Mouse (Mus musculus) A20 (cell line): ENCODE data around the gene Ip6k1.
"Not testable (repeated sequence)": the region's sequence is repeated elsewhere in the genome, so short reads cannot be mapped to it uniquely, and the experiment has no call there.

Source experiments
- DNase-seq: peaks from one replicate; pipeline ENCODE4 v3.0.0-alpha.2; 2011; ENCODE audit warnings: low read depth, low spot score

Ip6k1 gene

GRCm38 (mm10) chr9:107982681-107983346 lies 19.5 kb upstream of the Ip6k1 start, which contains the start of gene Gm20661:
Gm20661 (plus strand) TSS chr9:107983058.
- no peak for DNase-seq

- DNase-seq, result no peak
Observed at GRCm38 (mm10) chr9:107983421-107983890, 18.8 kb upstream of the Ip6k1 start.

GRCm38 (mm10) chr9:107984052-107984753 lies 18.1 kb upstream of the Ip6k1 start:
- DNase-seq, result no peak

- no peak for DNase-seq
Observed at GRCm38 (mm10) chr9:107984754-107985055, 17.6 kb upstream of the Ip6k1 start.

- DNase-seq, result peak; percentile 93
Observed at GRCm38 (mm10) chr9:107985131-107986119, 16.9 kb upstream of the Ip6k1 start, which contains the start of gene Inka1. Inka1 (minus strand) TSS chr9:107985879.

DNA sequence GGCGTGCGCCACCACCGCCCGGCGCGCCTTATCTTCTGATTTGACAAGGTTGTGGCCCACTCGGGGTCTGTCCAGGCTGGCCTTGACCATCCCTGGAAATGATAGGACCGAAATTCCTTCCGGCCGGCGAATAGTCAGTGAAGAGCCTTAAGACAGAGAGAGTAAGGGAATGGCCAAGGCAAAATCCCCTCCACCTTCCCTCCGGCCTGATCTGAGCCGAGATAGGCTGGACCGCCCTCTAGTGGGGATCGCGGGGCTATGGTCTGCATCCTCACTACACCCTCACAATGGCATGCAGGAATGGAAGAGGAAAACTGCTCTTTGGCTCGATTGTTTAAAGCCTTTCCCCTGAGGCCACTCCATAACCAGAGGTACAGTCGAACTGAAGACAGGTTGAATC lies 15.9 kb upstream of the Ip6k1 start:
- DNase-seq, result peak; percentile 85

DNA sequence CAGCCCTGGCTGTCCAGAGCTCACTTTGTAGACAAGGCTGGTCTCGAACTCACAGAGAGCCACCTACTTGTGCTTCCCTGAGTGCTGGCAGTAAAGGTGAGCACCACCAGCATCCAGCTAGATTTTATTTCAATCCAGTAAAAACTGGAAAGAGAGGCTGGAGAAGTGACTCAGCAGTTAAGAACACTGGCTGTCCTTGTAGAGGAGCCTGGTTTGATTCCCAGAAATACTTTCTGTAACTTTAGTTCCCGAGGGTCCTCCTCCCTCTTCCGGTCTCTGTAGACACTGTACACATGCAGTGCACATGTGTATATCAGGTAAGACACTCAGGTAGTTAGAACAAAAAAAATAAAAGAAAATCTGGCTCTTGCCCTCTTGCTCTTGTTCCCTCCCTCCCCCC lies 14.4 kb upstream of the Ip6k1 start:
- no peak for DNase-seq

DNA sequence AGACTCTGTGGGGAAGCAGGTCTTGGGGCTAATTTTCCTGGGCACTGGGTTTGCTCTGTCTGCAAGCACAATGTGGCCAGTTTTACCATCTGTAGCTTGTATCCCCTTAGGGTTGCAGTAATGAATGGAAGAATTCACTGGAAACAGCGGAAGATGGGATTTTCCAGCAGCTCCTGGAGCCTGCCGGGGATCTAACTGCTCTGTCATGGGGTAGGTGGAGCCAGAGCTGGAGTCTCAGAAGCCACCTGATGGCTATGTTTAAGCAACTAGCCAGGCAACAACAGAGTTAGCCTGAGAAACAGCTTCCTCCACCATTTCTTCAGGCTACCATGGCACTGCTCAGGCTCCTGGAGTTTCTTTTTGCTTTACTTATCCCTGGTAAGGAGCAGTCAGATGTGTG lies 10.1 kb upstream of the Ip6k1 start, which contains the start of gene Cdhr4:
Gene Cdhr4, plus strand, starts transcription at position 301 of the 400 bp plus-strand sequence.
- no peak for DNase-seq

DNA sequence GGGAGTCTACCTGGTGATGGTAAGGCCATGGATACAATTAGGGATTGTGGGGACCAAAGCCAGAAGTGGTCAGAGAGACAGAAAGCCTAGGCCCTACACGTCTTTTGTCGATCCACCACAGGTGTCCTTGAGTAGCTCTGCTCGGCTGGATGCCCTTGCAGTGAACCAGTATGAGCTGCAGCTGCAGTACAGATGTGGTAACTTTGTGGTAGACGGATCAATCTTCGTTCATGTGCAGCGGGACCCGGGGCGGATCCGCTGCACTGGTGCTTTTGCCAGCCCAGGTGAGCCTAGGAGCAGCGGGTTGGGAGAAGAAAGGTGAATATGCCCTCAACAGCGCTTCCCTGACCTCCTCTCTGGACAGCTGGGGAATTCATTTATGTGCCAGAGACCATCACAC lies 9.3 kb upstream of the Ip6k1 start:
- no peak for DNase-seq

- no peak for DNase-seq
Observed at GRCm38 (mm10) chr9:107994464-107994863, 7.8 kb upstream of the Ip6k1 start.

- no peak for DNase-seq
Observed at GRCm38 (mm10) chr9:107995513-107995912, 6.8 kb upstream of the Ip6k1 start.

- no peak for DNase-seq
Observed at GRCm38 (mm10) chr9:107996049-107996448, 6.3 kb upstream of the Ip6k1 start, which contains the start of gene Gm20662. Gm20662 (plus strand) TSS chr9:107996349.

DNA sequence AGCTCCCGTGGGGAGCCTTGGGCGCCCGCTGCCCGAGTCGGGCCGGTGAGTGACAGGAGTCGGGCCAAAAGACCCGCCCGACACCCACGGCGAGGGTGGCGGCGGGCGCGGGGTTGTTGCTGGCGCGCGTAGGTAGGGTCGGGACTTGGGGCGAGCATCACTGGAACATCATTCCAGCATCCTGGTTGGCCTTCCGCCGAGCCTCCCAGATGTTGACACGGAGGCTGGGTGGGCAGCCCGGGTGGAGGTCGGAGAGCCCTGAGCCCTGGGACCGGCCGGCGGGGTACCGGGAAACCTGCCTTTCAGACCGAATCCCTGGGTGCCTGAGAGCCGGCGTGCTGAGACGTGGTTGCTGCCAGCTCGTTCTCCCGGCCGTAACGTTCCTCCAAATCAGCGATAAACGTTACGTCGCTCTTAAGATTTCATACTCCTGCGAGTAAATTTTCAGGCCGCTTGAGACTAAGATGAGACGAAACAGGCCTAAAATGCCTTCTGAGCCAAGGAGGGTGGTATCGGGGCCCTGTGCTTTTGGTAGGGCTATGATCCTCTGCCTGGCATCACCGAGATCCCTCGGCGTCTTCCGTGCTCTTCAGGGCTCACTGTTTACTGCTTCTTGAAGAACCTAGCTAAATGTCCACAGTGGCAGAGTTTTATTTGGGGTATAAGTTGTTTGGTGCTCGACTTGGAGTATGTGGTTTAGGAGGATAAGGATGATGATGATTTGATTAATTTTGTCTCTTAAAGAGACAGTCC lies 653 bp downstream of the Ip6k1 start:
- DNase-seq, result peak; percentile 58

GRCm38 (mm10) chr9:108003531-108003890 lies 1.2 kb downstream of the Ip6k1 start:
- no peak for DNase-seq

DNA sequence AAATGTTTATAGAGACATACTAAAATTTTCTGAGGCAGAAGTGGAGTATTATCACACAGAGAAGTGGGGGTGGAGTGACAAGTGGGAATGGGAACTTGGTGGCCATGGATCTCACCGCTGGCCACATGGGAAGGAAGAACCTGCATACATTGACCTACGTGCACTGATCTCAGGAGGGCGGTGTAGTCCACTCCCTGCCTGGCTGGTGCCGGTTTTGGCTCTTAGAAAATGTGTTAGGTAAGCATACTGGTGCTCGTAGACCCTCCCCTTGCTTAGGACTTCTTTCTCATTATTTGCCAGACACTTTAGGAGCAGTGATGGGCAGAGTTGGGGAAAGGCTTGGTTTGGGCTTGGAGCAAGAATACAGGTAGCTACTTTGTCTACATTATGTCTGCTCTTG lies 5.7 kb downstream of the Ip6k1 start:
- DNase-seq, result no peak

- no peak for DNase-seq
Observed at GRCm38 (mm10) chr9:108010385-108010784, 8.1 kb downstream of the Ip6k1 start.

- not testable (repeated sequence) for DNase-seq
Observed at GRCm38 (mm10) chr9:108013577-108013976, 11.3 kb downstream of the Ip6k1 start.

DNA sequence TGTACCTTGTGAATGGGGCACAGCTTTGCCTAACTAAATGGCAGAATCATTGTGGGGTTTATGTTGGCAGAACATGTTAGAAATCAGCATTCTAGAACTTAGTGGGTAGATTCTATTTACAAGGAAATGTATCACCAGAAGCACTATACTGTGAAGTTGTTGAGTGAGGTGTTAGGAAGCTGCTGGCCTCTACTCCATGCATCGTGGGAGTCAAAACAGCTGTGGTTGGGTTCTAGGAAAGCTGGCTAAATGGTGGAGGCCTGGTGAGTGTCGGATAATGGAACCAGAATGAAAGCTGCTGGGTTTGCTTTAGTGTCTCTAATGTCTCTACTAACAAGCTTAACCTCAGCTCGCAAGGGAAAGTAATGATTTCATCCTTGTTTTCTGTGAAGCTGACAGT lies 14.8 kb downstream of the Ip6k1 start:
- DNase-seq, result no peak

- DNase-seq, result no peak
Observed at GRCm38 (mm10) chr9:108020741-108021140, 18.4 kb downstream of the Ip6k1 start.

- no peak for DNase-seq
Observed at GRCm38 (mm10) chr9:108023216-108023615, 20.9 kb downstream of the Ip6k1 start.

GRCm38 (mm10) chr9:108026584-108026983 lies 24.3 kb downstream of the Ip6k1 start:
- DNase-seq, result peak; percentile 37
